Mouse (Mus musculus) lung, adult 2 months (tissue): ENCODE results near the gene C2cd4a. TPM values are rescaled to one million over a fixed set of nuclear protein-coding genes. Genes with fewer than 3 reads are reported as not detected.

Source experiments
- DNase-seq: peaks from one replicate; pipeline ENCODE4 v3.0.0; 2022
- H3K4me1 ChIP-seq: fragments of 200-500 bp; 2 replicates; pipeline ENCODE4 v1.6.1; 2011; ENCODE audit warnings: low read length; ENCODE audit not compliant: control insufficient read depth, insufficient read depth
- H3K4me3 ChIP-seq: fragments of 200-500 bp; replicated peaks from 2 replicates; pipeline ENCODE3; 2011; ENCODE audit warnings: low read depth, mild to moderate bottlenecking, control low read depth, low read length; ENCODE audit errors: extremely low read depth
- CTCF ChIP-seq: fragments of 200-500 bp; IDR thresholded peaks from 2 replicates; pipeline ENCODE4 v1.5.1; 2011; ENCODE audit warnings: mild to moderate bottlenecking, low read length, control low read depth; ENCODE audit not compliant: insufficient read depth
- POLR2A ChIP-seq: fragments of 200-500 bp; IDR thresholded peaks from 2 replicates; pipeline ENCODE4 v1.6.1; 2011; ENCODE audit warnings: low read depth, mild to moderate bottlenecking, control low read depth, low read length, borderline replicate concordance; ENCODE audit errors: extremely low read depth
- WGBS: fragments of 180-500 bp; shearing (Covaris S2); methylation state at CpG from one replicate; pipeline ENCODE4 v1.1.7; 2018; 5-methylcytosine and 5-hydroxymethylcytosine counted together
- polyA plus RNA-seq: library from polyadenylated mRNA; depleted of rRNA; stranded (reverse); fragments of >200 nt; gene quantifications from 2 replicates; pipeline ENCODE4 v1.2.3, GENCODE M21; 2012

Gene C2cd4a
- polyA plus RNA-seq, 1 experiment = 1.2 TPM

DNA sequence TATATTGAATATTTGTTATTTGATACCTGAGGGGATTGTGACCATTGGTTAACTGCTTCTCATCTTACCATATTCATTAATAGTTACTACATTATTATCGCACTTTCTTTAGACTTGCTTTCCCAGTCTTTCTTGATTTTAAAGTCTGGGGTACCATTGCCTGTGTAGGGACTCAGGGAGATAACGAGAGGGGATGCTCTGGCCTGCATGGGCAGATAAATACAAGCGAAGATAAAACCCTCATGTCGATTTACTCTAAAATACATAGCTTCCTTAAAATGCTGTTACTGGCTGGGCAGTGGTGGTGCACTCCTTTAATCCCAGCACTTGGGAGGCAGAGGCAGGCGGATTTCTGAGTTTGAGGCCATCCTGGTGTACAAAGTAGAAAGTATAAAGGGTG lies 31.2 kb upstream of the C2cd4a start:
- TF ChIP-seq POLR2A (no peak), CTCF (no peak)

GRCm38 (mm10) chr9:67860273-67860672 lies 28.1 kb upstream of the C2cd4a start:
- DNase-seq = no peak
- 73% methylated on average over 2 of the region's 2 CpGs for WGBS
- TF ChIP-seq CTCF (no peak), POLR2A (no peak)

More for the DNA sequence above, 31.2 kb upstream of the C2cd4a start:
- H3K4me1 ChIP-seq = no peaks in the 10 kb centered on the region
- DNase-seq = no peak
- no peak overlapping the region for H3K4me3 ChIP-seq
- 93% methylated on average over 5 of the region's 5 CpGs for whole genome bisulfite sequencing

GRCm38 (mm10) chr9:67851150-67851549 lies 19.0 kb upstream of the C2cd4a start:
- H3K4me1 ChIP-seq = peaks cover 2% of the 10 kb centered on the region; the same call in 1 of the 2 replicates
- no peak for DNase-seq
- peak; percentile 11; the same call in 1 of the 2 replicates for TF ChIP-seq CTCF
- TF ChIP-seq POLR2A = no peak
- no peak overlapping the region for H3K4me3 ChIP-seq
- 85% methylated on average over 4 of the region's 4 CpGs for WGBS

More at GRCm38 (mm10) chr9:67860273-67860672, 28.1 kb upstream of the C2cd4a start:
- H3K4me3 ChIP-seq = no peak overlapping the region
- no peaks in the 10 kb centered on the region for H3K4me1 ChIP-seq

DNA sequence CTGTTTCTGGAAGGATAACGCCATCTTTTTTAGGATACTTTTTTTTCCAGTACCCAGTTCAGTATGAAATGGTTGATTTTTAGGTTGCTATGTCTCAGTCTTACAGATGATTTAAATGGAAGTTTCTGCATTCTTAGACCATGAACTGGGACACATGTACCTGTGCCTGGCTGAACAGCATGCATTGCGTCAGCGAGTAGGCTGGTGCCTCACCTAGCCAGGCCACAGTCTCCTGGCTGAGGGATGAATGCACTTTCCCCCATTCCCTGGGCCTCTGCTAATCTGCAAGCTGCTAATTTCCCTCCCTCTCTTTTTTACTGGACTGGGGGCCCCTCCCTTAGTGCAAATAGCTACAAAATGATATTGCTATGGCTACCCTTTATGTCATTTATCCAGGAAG lies 17.7 kb upstream of the C2cd4a start:
- no peak for DNase-seq
- no peak for TF ChIP-seq CTCF
- H3K4me3 ChIP-seq = no peak overlapping the region
- 88% methylated on average over 3 of the region's 3 CpGs for WGBS
- H3K4me1 ChIP-seq = peaks cover 2% of the 10 kb centered on the region; the same call in 1 of the 2 replicates

DNA sequence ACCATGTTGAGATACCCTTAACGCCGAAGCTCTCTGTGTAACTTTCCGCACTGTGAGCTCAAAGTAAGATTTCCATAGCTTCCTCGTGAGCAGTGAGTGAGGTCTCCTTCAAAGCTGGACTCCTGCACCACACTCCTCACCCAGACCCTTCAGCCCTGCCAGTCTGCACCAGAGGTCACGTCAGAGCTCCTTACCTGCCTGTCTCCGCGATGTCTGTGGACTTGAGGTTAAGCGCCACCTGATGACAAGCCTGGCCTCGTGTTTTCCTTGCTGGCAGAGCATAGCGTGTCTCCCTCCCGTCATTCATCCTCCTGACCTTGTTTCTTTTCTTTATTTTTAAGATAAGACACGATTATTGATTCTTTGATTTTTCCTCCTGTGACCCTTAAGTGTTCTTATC lies 17.3 kb upstream of the C2cd4a start:
- Histone ChIP-seq H3K4me1 (peaks cover 2% of the 10 kb centered on the region; the same call in 1 of the 2 replicates), H3K4me3 (no peak overlapping the region)
- TF ChIP-seq POLR2A = no peak
- no peak for TF ChIP-seq CTCF
- DNase-seq = no peak
- WGBS = 79% methylated on average over 12 of the region's 12 CpGs

- peaks cover 4% of the 10 kb centered on the region for H3K4me1 ChIP-seq
- TF ChIP-seq POLR2A (no peak), CTCF (no peak)
- H3K4me3 ChIP-seq = no peak overlapping the region
- no peak for DNase-seq
- 69% methylated on average over 3 of the region's 3 CpGs for WGBS
Observed at GRCm38 (mm10) chr9:67847606-67848005, 15.5 kb upstream of the C2cd4a start.

- Histone ChIP-seq H3K4me1 (peaks cover 5% of the 10 kb centered on the region), H3K4me3 (no peak overlapping the region)
- no peak for TF ChIP-seq POLR2A
- TF ChIP-seq CTCF = no peak
- no peak for DNase-seq
- 88% methylated on average over 2 of the region's 2 CpGs for WGBS
Observed at GRCm38 (mm10) chr9:67846089-67846488, 14.0 kb upstream of the C2cd4a start.

- DNase-seq = no peak
- 47% methylated on average over 5 of the region's 5 CpGs for WGBS
- Histone ChIP-seq H3K4me3 (no peak overlapping the region), H3K4me1 (peaks cover 5% of the 10 kb centered on the region)
- TF ChIP-seq POLR2A (no peak), CTCF (no peak)
Observed at GRCm38 (mm10) chr9:67845648-67846047, 13.5 kb upstream of the C2cd4a start.

GRCm38 (mm10) chr9:67845012-67845411 lies 12.9 kb upstream of the C2cd4a start:
- DNase-seq = no peak
- 52% methylated on average over 4 of the region's 4 CpGs for WGBS
- H3K4me1 ChIP-seq = peaks cover 5% of the 10 kb centered on the region
- TF ChIP-seq POLR2A (no peak), CTCF (no peak)
- no peak overlapping the region for H3K4me3 ChIP-seq

DNA sequence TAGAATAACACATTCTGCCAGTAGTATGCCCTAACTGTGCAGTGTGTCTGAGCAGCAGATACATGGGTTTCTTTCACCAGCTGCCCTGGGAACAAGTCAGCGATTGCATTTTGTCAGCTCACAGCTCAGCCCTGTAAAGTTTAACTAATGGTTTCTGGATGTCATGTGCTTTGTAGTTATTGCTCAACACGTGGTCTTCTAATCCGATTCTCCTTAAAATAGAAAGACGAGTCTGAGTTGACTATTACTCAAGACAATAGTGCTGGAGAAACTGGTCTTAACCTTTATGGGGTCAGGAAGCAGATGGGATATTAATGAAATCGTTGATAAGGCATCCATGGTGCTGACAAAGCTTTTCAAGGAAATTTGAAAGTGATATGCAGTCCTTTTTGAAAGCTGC lies 10.7 kb upstream of the C2cd4a start:
- no peak for DNase-seq
- Histone ChIP-seq H3K4me1 (peaks cover 5% of the 10 kb centered on the region), H3K4me3 (no peak overlapping the region)
- WGBS = 14% methylated on average over 5 of the region's 5 CpGs
- no peak for TF ChIP-seq CTCF
- TF ChIP-seq POLR2A = no peak

DNA sequence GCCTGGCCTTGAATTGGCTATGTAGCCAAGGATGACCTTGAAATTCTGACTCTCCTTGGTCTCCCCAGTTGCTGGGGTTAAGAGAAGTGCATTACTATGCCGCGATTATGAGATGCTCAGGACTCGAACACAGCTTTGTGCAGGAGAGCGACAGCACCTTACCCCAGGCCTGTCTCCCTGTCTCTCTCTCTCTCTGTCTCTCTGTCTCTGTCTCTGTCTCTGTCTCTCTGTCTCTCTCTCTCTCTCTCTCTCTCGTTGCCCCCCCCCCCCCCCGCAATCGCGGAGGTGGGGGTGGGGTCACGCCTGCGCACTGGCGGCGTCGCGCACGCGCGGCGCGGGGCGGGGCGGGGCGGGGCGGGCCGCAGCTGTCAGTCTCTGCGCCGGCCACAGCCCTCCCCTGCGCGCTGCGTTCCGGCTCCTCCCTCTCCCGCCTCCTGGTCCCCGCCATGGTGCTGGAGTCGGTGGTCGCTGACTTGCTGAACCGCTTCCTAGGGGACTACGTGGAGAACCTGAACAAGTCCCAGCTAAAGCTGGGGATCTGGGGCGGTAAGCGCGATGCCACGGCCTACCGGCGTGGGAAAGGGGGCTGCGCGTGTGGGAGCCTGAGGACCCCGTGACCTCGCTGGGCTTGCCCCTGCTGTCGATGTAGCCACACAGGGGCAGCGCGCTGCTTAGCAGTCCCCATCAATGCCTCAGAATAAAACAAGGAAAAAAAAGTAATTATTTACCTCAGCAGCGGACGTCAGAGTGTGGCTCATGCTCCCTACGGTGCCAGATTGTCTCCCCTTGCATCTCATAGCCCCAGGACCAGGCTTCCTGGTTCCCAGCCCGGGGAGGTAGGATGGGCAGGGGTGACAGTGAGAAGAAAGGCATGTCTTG lies 8.1 kb upstream of the C2cd4a start, which contains the start of gene Vps13c:
Gene Vps13c, plus strand, starts transcription at position 416 of the 879 bp plus-strand sequence.
- H3K4me3 ChIP-seq = peak within 1 kb of the TSS; percentile 99
- under 1% methylated on average over 52 of the region's 53 CpGs for WGBS
- TF ChIP-seq CTCF (no peak), POLR2A (peak; percentile 73; the same call in 1 of the 2 replicates)
- H3K4me1 ChIP-seq = peaks cover 2% of the 10 kb centered on the region
- DNase-seq = peak; percentile 77
